Mouse (Mus musculus) forebrain, embryonic 11.5 days (tissue): ENCODE measurements around the gene Ppfia3. TPM values are rescaled to one million over a fixed set of nuclear protein-coding genes. Genes with fewer than 3 reads are reported as not detected.
"Not testable (repeated sequence)": the region's sequence is repeated elsewhere in the genome, so short reads cannot be mapped to it uniquely, and the experiment has no call there.

Experiments used
- ATAC-seq: fragments of 200-750 bp; cut with Nextera tagmentation; replicated peaks from 2 replicates; pipeline ENCODE4 v1.8.0; 2017; ENCODE audit warnings: moderate TSS enrichment; ENCODE audit not compliant: low FRiP score
- DNase-seq: peaks from one replicate; pipeline ENCODE4 v3.0.0-alpha.2; 2017; ENCODE audit warnings: low spot score
- H3K27ac ChIP-seq: fragments of 300-500 bp; sonication (generic); 2 replicates; pipeline ENCODE4 v1.5.1; 2014; ENCODE audit warnings: low read depth, low read length
- H3K27me3 ChIP-seq: fragments of 300-500 bp; sonication (generic); 2 replicates; pipeline ENCODE4 v1.6.1; 2014; ENCODE audit warnings: mild to moderate bottlenecking, low read length, mixed read lengths; ENCODE audit not compliant: control insufficient read depth, insufficient read depth
- H3K36me3 ChIP-seq: fragments of 300-500 bp; sonication (generic); 2 replicates; pipeline ENCODE4 v1.6.1; 2014; ENCODE audit warnings: mild to moderate bottlenecking, low read length, moderate library complexity, mixed read lengths; ENCODE audit not compliant: control insufficient read depth, insufficient read depth
- H3K4me1 ChIP-seq: fragments of 300-500 bp; sonication (generic); replicated peaks from 2 replicates; pipeline ENCODE4 v1.6.1; 2014; ENCODE audit warnings: low read length, mixed read lengths; ENCODE audit not compliant: control insufficient read depth, insufficient read depth
- H3K4me2 ChIP-seq: fragments of 300-500 bp; sonication (generic); 2 replicates; pipeline ENCODE4 v1.6.1; 2014; ENCODE audit warnings: low read depth, mild to moderate bottlenecking, low read length, moderate library complexity, mixed read lengths; ENCODE audit not compliant: severe bottlenecking
- H3K4me3 ChIP-seq: fragments of 300-500 bp; sonication (generic); 2 replicates; pipeline ENCODE4 v1.5.1; 2014; ENCODE audit warnings: low read depth, low read length
- H3K9ac ChIP-seq: fragments of 300-500 bp; sonication (generic); 2 replicates; pipeline ENCODE4 v1.6.1; 2014; ENCODE audit warnings: low read length
- H3K9me3 ChIP-seq: fragments of 300-500 bp; sonication (generic); 2 replicates; pipeline ENCODE4 v1.6.1; 2016; ENCODE audit warnings: low read length, mixed read lengths; ENCODE audit not compliant: control insufficient read depth
- WGBS: fragments of 180-500 bp; shearing (Covaris S2); extraction: QIAGEN DNeasy Blood & Tissue Kit; methylation state at CpG from one replicate; pipeline ENCODE4 v1.1.7; 2014; 5-methylcytosine and 5-hydroxymethylcytosine counted together
- polyA plus RNA-seq: library from polyadenylated mRNA; unstranded; fragments of >200 nt; fragmentation: Nextera tagmentation; extraction: Ambion mirVana; gene quantifications from 2 replicates; pipeline ENCODE4 v1.2.1, GENCODE M21; 2014

The Ppfia3 gene
- polyA plus RNA-seq, 1 experiment from 2014 or later = 11.6 TPM

DNA sequence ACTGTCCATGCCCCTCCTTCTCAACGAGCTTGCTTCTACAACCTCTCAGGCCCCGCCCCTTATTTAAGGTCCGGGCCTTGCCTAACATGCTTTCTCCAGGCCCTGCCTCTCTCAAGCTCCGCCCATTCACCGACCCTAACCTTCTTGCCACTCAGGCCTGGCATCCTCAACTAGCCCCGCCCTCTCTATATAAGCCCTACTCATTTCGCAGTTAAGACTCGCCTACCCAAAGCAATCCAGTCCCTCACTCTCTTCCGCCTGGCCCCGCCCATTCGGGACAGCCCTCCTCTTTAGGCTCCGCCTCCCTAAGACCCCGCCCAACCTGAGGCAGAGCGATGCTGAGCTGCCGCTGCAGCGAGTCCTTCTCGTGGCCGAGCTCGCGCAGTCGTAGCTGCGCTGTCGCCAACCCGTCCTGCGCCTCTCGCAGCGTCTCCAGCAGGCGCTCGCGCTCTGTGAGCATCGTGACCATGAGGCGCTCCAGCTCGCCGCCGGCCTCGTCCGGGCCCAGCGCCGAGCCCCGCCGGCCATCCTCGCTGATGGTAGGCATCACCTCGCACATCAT is 5.5 kb downstream of the Ppfia3 start:
- peak overlapping the region; percentile 60 for H3K9ac ChIP-seq
- ATAC-seq (peak; percentile 90), DNase-seq (peak; percentile 92)
- H3K36me3 ChIP-seq = no peaks in the 10 kb centered on the region
- WGBS = 2% methylated on average over 43 of the region's 43 CpGs
- H3K4me1 ChIP-seq = 0 out of 2 replicates have a peak, but pooled peaks cover 6% of the 10 kb centered on the region
- H3K27me3 ChIP-seq = peaks cover 6% of the 10 kb centered on the region; the same call in 1 of the 2 replicates
- peak overlapping the region; percentile 73 for H3K4me2 ChIP-seq
- H3K4me3 ChIP-seq = peak overlapping the region; percentile 43
- H3K9me3 ChIP-seq = no peaks in the 10 kb centered on the region
- no peak overlapping the region for H3K27ac ChIP-seq

DNA sequence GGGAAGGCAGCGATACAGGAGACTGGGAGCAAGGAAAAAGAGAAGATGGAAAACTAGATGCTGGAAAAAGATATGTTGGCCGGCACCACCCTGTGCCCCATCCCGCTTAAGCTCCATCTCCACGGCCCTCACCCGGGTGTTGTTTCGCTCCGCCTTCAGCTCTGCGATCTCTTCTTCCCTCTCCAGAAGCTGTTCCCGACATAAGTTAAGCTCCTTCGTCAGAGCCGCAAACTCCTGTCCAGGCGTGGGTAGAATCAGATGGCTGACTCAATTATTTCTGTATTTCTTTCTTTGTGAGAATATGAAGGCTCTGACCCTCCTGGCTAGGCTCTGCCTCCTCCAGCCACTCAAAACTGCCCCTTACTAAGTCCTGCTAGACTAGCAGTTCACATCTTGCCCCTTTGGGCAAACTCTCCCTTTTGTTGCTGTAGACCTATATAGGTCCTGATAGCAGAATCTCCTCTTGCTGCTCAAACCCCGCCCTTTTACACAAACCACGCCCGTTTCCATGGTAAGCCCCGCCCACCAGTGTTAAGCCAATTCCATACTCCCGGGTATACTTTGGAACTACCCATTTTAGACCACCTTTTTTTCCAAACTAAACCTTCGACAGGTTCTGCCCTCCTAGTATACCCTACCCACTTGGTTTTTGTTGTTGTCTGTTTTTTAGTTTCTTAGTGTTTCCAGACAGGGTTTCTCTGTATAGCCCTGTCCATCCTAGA is 6.3 kb downstream of the Ppfia3 start:
- DNase-seq = no peak
- no peak overlapping the region for H3K27ac ChIP-seq
- no peaks in the 10 kb centered on the region for H3K9me3 ChIP-seq
- H3K4me2 ChIP-seq = no peak overlapping the region
- H3K27me3 ChIP-seq = peaks cover 6% of the 10 kb centered on the region; the same call in 1 of the 2 replicates
- no peak overlapping the region for H3K9ac ChIP-seq
- peak overlapping the region; percentile 43; the same call in 1 of the 2 replicates for H3K4me3 ChIP-seq
- peak; percentile 4; the same call in 1 of the 2 replicates for ATAC-seq
- WGBS = 56% methylated on average over 18 of the region's 18 CpGs
- no peaks in the 10 kb centered on the region for H3K36me3 ChIP-seq
- 0 out of 2 replicates have a peak, but pooled peaks cover 4% of the 10 kb centered on the region for H3K4me1 ChIP-seq

DNA sequence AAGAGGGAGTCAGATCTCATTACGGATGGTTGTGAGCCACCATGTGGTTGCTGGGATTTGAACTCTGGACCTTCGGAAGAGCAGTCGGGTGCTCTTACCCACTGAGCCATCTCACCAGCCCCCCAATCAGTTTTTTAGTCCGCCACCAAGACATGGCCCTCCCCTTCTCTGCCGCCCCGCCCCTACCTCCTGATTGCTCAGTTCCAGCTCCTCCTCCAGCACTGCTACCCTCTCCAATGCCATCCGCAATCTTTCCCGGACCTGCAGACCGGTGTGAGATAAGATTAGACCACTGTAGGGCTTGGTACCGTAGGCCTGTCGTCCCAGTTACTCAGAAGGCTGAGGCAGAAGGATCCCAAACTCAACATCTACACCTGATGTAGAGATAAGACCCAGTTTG is 7.7 kb downstream of the Ppfia3 start:
- 63% methylated on average over 10 of the region's 11 CpGs for WGBS
- not testable (repeated sequence) for ATAC-seq, H3K4me3 ChIP-seq, H3K9me3 ChIP-seq, H3K27ac ChIP-seq, H3K27me3 ChIP-seq, H3K4me2 ChIP-seq, H3K36me3 ChIP-seq, H3K9ac ChIP-seq, DNase-seq, H3K4me1 ChIP-seq

DNA sequence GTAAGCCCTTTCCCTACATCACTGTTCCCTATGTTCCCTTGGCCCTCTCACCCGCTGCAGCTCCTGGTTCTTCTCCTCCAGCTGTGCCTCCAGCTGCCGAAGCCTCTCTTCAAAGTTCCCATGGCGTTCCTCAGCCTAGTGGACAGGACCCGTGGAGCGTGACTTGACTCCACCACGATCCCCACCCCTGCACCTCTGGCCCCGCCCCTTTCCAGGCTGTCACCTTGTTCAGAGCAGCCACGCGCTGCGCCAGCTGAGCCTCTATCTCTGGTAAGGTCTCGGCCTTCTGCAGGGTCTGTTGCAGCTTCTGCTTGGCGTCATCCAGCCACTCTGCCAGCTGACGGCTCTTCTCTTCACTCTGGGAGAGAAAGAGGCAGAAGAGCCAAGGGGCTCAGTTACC is 10.7 kb downstream of the Ppfia3 start:
- ATAC-seq = no peak
- Histone ChIP-seq H3K4me1 (0 out of 2 replicates have a peak, but pooled peaks cover under 1% of the 10 kb centered on the region), H3K36me3 (no peaks in the 10 kb centered on the region), H3K27ac (no peak overlapping the region), H3K9ac (no peak overlapping the region), H3K4me3 (no peak overlapping the region), H3K27me3 (no peaks in the 10 kb centered on the region; the same call in 1 of the 2 replicates), H3K4me2 (no peak overlapping the region), H3K9me3 (no peaks in the 10 kb centered on the region)
- WGBS = 58% methylated on average over 13 of the region's 13 CpGs
- no peak for DNase-seq

DNA sequence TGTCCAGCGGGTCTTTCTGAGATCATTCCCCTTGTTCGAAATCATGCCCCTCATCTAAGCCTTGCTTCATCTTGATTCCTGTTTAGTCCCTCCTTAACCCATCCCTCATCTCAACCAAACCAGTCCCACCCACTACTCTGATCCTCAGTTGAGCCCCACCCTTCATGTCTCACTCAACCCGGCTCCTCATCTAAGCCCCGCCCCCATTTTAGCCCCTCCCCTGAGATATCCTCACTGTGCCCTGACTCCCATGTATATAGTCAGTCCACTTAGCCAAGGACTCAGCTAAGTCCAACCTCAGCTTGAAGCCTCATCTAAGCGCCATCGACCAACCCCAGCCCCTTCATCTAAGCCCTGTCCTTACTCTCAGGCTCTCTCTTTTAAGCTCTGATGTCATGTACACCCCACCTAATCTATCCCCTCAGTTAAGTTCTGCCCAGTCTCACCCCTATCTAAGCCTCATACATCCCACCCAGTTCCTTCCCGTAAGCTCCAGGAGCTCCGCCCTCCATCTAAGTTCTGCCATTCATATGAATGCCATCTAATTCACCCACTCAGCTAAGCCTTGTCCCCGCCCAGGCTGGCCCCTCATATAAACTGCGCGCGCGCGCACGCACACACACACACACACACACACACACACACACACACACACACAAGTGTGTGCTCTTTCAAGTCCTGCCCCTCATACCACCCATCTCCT is 11.3 kb downstream of the Ppfia3 start:
- H3K4me3 ChIP-seq = no peak overlapping the region
- no peaks in the 10 kb centered on the region for H3K4me1 ChIP-seq
- no peaks in the 10 kb centered on the region; the same call in 1 of the 2 replicates for H3K27me3 ChIP-seq
- no peak overlapping the region for H3K4me2 ChIP-seq
- H3K27ac ChIP-seq = no peak overlapping the region
- no peak for DNase-seq
- 79% methylated on average over 15 of the region's 15 CpGs for WGBS
- no peaks in the 10 kb centered on the region for H3K36me3 ChIP-seq
- H3K9me3 ChIP-seq = no peaks in the 10 kb centered on the region
- H3K9ac ChIP-seq = no peak overlapping the region
- ATAC-seq = no peak

DNA sequence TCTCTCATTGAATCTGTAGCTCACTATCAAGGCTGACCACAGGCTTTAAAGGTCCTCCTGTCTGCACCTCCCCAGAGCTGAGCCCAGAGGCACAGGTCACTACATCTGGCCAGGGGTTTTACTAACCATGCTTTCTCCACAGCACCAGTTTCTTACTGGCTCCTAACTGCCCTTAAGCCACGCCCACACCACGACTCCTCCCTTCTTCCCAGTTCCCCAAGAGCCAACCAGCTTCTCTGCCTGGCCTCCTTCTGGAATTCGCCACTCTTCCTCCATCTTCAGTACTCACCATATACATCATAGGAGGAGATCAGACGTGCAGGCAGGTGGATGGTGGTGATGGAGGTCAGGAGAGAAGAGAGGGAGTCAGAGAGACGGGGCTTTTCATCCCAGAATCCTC is 13.8 kb downstream of the Ppfia3 start:
- no peaks in the 10 kb centered on the region for H3K4me1 ChIP-seq
- no peak overlapping the region for H3K4me2 ChIP-seq
- ATAC-seq (no peak), DNase-seq (no peak)
- WGBS = 30% methylated on average over 5 of the region's 5 CpGs
- no peaks in the 10 kb centered on the region for H3K27me3 ChIP-seq
- H3K27ac ChIP-seq = no peak overlapping the region
- no peak overlapping the region for H3K4me3 ChIP-seq
- no peak overlapping the region for H3K9ac ChIP-seq
- no peaks in the 10 kb centered on the region for H3K9me3 ChIP-seq
- no peaks in the 10 kb centered on the region for H3K36me3 ChIP-seq

DNA sequence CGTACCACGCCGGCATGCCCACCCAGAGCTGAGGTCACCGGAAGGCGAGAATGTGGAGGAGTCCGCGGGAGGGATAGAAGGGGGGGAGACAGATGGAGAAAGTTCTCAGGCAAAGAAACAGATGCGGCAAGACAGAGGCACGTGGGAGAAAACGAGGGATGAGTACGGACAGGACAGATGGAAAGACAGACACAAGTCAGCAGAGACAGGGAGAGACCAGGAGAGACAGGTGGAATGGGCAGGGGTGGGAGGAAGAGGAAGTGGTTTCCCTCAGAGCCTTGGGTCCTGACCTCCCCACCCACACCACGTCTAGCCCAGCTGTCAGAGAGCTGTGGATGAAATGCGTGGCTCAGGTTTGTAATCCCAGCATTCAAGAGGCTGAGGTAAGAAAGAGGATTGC is 19.9 kb downstream of the Ppfia3 start:
- Histone ChIP-seq H3K27me3 (no peaks in the 10 kb centered on the region), H3K9me3 (no peaks in the 10 kb centered on the region), H3K36me3 (no peaks in the 10 kb centered on the region; the same call in 1 of the 2 replicates), H3K4me3 (no peak overlapping the region), H3K4me1 (no peaks in the 10 kb centered on the region), H3K27ac (no peak overlapping the region), H3K4me2 (no peak overlapping the region), H3K9ac (no peak overlapping the region)
- WGBS = 79% methylated on average over 13 of the region's 13 CpGs
- no peak for ATAC-seq
- no peak for DNase-seq

DNA sequence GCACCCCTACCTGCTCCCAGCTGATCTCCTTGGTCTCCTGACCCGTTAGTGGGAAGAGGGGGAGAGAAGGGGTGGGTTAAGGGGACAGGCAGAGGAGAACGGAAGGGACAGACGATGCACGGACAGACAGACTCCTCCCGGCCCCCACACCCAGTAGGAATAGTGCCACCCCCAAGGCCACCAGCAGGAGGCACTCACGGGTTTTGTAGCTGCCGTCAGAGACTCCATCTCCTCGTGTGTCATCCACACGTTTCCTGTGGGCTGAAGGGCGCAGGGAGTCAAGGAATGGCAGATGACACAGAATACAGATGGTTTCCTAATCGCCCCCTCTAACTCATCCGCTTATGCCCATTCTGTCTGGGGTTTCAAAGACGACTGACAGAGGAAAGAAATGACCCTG is 23.3 kb downstream of the Ppfia3 start:
- peaks cover 17% of the 10 kb centered on the region for H3K4me1 ChIP-seq
- WGBS = 24% methylated on average over 13 of the region's 13 CpGs
- H3K9me3 ChIP-seq = no peaks in the 10 kb centered on the region
- DNase-seq (no peak), ATAC-seq (no peak)
- no peak overlapping the region for H3K9ac ChIP-seq
- H3K27me3 ChIP-seq = no peaks in the 10 kb centered on the region
- H3K4me2 ChIP-seq = no peak overlapping the region
- no peak overlapping the region for H3K27ac ChIP-seq
- no peaks in the 10 kb centered on the region; the same call in 1 of the 2 replicates for H3K36me3 ChIP-seq
- no peak overlapping the region for H3K4me3 ChIP-seq
